Mouse (Mus musculus) MEL (cell line): ENCODE measurements at regions not wholly inside any gene's neighbourhood (a gene's known extent, or its start where the extent isn't known, plus 50 kb on each side); places are given as distances from the start of the nearest gene placed in this dataset.

Experiments
- CHD1 ChIP-seq: IDR thresholded peaks from 2 replicates; pipeline ENCODE4 v1.6.1; 2012; ENCODE audit warnings: low read depth, mild to moderate bottlenecking, inconsistent platforms, low read length, improper control_type of control experiment
- EP300 ChIP-seq, 2 experiments: IDR thresholded peaks; 2 replicates each; pipeline ENCODE4 v1.6.1; 2011; ENCODE audit warnings: improper control_type of control experiment in 2 of 2, low read length in 2 of 2, low read depth in 1 of 2, mild to moderate bottlenecking in 1 of 2

DNA sequence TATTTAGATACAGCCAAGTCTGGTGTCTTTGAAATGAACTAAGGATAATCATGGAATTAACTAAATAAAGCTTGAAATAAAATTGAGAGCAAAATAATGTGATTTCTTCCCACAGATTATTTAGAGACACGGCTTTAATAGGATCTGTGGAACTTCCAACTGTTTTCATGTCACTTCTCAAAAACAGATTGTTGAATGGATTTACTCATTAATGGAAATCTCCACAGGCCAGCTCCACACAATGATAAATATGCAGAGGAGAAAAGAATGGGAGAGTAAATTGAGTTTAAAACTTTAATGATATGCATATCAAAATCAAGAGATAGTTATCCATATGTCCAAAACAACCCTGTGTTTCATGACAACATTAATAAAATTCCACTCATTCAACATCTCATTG is 369.6 kb upstream of the Fsip2 start:
- TF ChIP-seq CHD1 (no peak), EP300 (IDR thresholded peaks at IDR 0.05; ENCODE audit: low read depth in 1 of 2, low read length in 2 of 2) (no peak)
